ENCODE assay signal across 27 mouse cellular contexts in genomic region chr12:32628552-32628951, GRCm38 (mm10).
DNase-seq lines count a peak whose midpoint lies in the region; ATAC-seq and TF ChIP-seq lines count a peak whose summit lies in the region.
"Had no signal": no experiment of that assay in that cellular context is flagged by ENCODE, and none has a peak within 500 bp of the region (broad histone marks: within the 10 kb centered on the region; RNA-seq: fewer than 3 reads in every experiment).

No protein-coding gene starts in this region.

- H3K4me1 ChIP-seq in forebrain, embryonic 14.5 days (ENCODE audit: control insufficient read depth, insufficient read depth, low read length), result no peaks in the 10 kb centered on the region
- no peaks in the 10 kb centered on the region for H3K4me1 ChIP-seq in forebrain, embryonic 11.5 days (replicated peaks; ENCODE audit: control insufficient read depth, insufficient read depth, low read length)
- 0 out of 2 replicates have a peak, but pooled peaks cover 3% of the 10 kb centered on the region for H3K4me1 ChIP-seq in intestine, postnatal 0 days (replicated peaks; ENCODE audit: control insufficient read depth, insufficient read depth, low read length)
- H3K4me1 ChIP-seq: heart, embryonic 10.5 days; heart, embryonic 13.5 days had no signal

- no peak overlapping the region for H3K27ac ChIP-seq in forebrain, embryonic 14.5 days (ENCODE audit: low read depth, low read length)
- H3K27ac ChIP-seq in forebrain, embryonic 11.5 days (ENCODE audit: low read depth, low read length), result no peak overlapping the region
- H3K27ac ChIP-seq in intestine, postnatal 0 days (ENCODE audit: low read depth, low read length), result no peak overlapping the region
- H3K27ac ChIP-seq: embryonic facial prominence, embryonic 10.5 days; embryonic facial prominence, embryonic 13.5 days; heart, adult 2 months; heart, embryonic 10.5 days; heart, embryonic 13.5 days; hindbrain, embryonic 14.5 days; hindbrain, postnatal 0 days had no signal

- ATAC-seq in forebrain, embryonic 14.5 days, result peak; percentile 60; the same call in 1 of the 2 replicates
- ATAC-seq in forebrain, embryonic 11.5 days (replicated peaks; ENCODE audit: low FRiP score), result no peak; the same call in 1 of the 2 replicates
- ATAC-seq in intestine, postnatal 0 days, result peak; percentile 41
- ATAC-seq: CD4-positive, CD25-positive, alpha-beta regulatory T cell, adult 4 months; hindbrain, postnatal 0 days; inflammation-experienced regulatory T-cells, adult 6 months had no signal

- TF ChIP-seq POLR2A in brain, embryonic 14.5 days (IDR thresholded peaks at IDR 0.05; ENCODE audit: borderline replicate concordance, extremely low read depth, insufficient read depth, insufficient read length, poor library complexity, severe bottlenecking), result no peak

- H3K27me3 ChIP-seq in forebrain, embryonic 14.5 days (replicated peaks; ENCODE audit: control insufficient read depth, insufficient read depth, low read length), result no peaks in the 10 kb centered on the region; the same call in 1 of the 2 replicates
- 0 out of 2 replicates have a peak, but pooled peaks cover 2% of the 10 kb centered on the region for H3K27me3 ChIP-seq in forebrain, embryonic 11.5 days (ENCODE audit: control insufficient read depth, insufficient read depth, low read length)
- H3K27me3 ChIP-seq in intestine, postnatal 0 days (replicated peaks; ENCODE audit: control insufficient read depth, insufficient read depth, low read length), result no peaks in the 10 kb centered on the region
- H3K27me3 ChIP-seq: embryonic facial prominence, embryonic 13.5 days; heart, embryonic 13.5 days had no signal

- H3K9ac ChIP-seq in forebrain, embryonic 14.5 days (ENCODE audit: low read length), result no peak overlapping the region
- no peak overlapping the region for H3K9ac ChIP-seq in forebrain, embryonic 11.5 days (ENCODE audit: low read length)
- no peak overlapping the region for H3K9ac ChIP-seq in intestine, postnatal 0 days (ENCODE audit: low read depth, low read length)
- H3K9ac ChIP-seq: embryonic facial prominence, embryonic 13.5 days; heart, embryonic 13.5 days; hindbrain, embryonic 14.5 days had no signal

- H3K9me3 ChIP-seq in forebrain, embryonic 14.5 days (replicated peaks; ENCODE audit: control insufficient read depth, low read length), result no peaks in the 10 kb centered on the region
- H3K9me3 ChIP-seq in forebrain, embryonic 11.5 days (ENCODE audit: control insufficient read depth, low read length), result no peaks in the 10 kb centered on the region
- no peaks in the 10 kb centered on the region for H3K9me3 ChIP-seq in intestine, postnatal 0 days (ENCODE audit: control insufficient read depth)
- H3K9me3 ChIP-seq: embryonic facial prominence, embryonic 10.5 days; embryonic facial prominence, embryonic 13.5 days; heart, embryonic 10.5 days; heart, embryonic 13.5 days had no signal

- TF ChIP-seq CTCF in brain, embryonic 14.5 days (IDR thresholded peaks at IDR 0.05; ENCODE audit: borderline replicate concordance, extremely low read depth, insufficient read depth, insufficient read length), result no peak
- no peak for TF ChIP-seq CTCF in intestine, postnatal 0 days (IDR thresholded peaks at IDR 0.05; ENCODE audit: low read depth)

- no peak overlapping the region for H3K4me2 ChIP-seq in forebrain, embryonic 14.5 days (ENCODE audit: low read length)
- H3K4me2 ChIP-seq in forebrain, embryonic 11.5 days (ENCODE audit: low read depth, low read length, severe bottlenecking), result no peak overlapping the region
- H3K4me2 ChIP-seq in intestine, postnatal 0 days (replicated peaks; ENCODE audit: low read depth), result no peak overlapping the region
- H3K4me2 ChIP-seq: embryonic facial prominence, embryonic 13.5 days; heart, embryonic 13.5 days; hindbrain, embryonic 14.5 days had no signal

- no peak overlapping the region for H3K4me3 ChIP-seq in forebrain, embryonic 14.5 days (ENCODE audit: low read depth, low read length)
- H3K4me3 ChIP-seq in forebrain, embryonic 11.5 days (ENCODE audit: low read depth, low read length), result no peak overlapping the region
- H3K4me3 ChIP-seq in intestine, postnatal 0 days (ENCODE audit: low read depth, low read length), result no peak overlapping the region
- H3K4me3 ChIP-seq: embryonic facial prominence, embryonic 10.5 days; embryonic facial prominence, embryonic 13.5 days; erythroblast, embryonic 14.5 days; heart, adult 2 months; heart, embryonic 10.5 days; heart, embryonic 13.5 days had no signal

- WGBS in forebrain, embryonic 14.5 days, result 15% methylated on average over 1 of the region's 1 CpGs
- WGBS in forebrain, embryonic 11.5 days, result 72% methylated on average over 1 of the region's 1 CpGs
- WGBS in intestine, postnatal 0 days, result 39% methylated on average over 1 of the region's 1 CpGs

- DNase-seq in forebrain, embryonic 14.5 days (ENCODE audit: low spot score), result peak; percentile 55
- DNase-seq in forebrain, embryonic 11.5 days (ENCODE audit: low spot score), result no peak
- DNase-seq in brain, embryonic 14.5 days (ENCODE audit: low read depth), result peak; percentile 72
- peak; percentile 11 for DNase-seq in forelimb bud, embryonic 11.5 days (ENCODE audit: low read depth, low spot score)
- no peak for DNase-seq in lung, postnatal 4 days
- DNase-seq: adrenal gland, adult 2 months; adrenal gland, postnatal 14 days; cerebellum, adult 11-12 months; cerebellum, adult 8-10 months; cerebellum, postnatal 10 days; cerebellum, postnatal 36 days; embryo, embryonic 11 days; gastrocnemius, postnatal 10 days; gastrocnemius, postnatal 36 days; heart, adult 2 months; heart, postnatal 14 days; heart, postnatal 4 days had no signal

- H3K36me3 ChIP-seq in forebrain, embryonic 14.5 days (ENCODE audit: control insufficient read depth, insufficient read depth, low read length), result no peaks in the 10 kb centered on the region
- H3K36me3 ChIP-seq in forebrain, embryonic 11.5 days (ENCODE audit: control insufficient read depth, insufficient read depth, low read length), result no peaks in the 10 kb centered on the region
- H3K36me3 ChIP-seq in intestine, postnatal 0 days (ENCODE audit: control insufficient read depth, insufficient read depth), result no peaks in the 10 kb centered on the region
- H3K36me3 ChIP-seq: embryonic facial prominence, embryonic 10.5 days; embryonic facial prominence, embryonic 13.5 days; heart, embryonic 10.5 days; heart, embryonic 13.5 days had no signal

Comparison
In these comparisons a context has a peak if more than half of its experiments do, and no peak if none do; other contexts are left out.
1. DNase-seq: peak in forebrain, embryonic 14.5 days (single experiment), brain, embryonic 14.5 days (single experiment) and forelimb bud, embryonic 11.5 days (single experiment); none in forebrain, embryonic 11.5 days (single experiment) and lung, postnatal 4 days (0 of 2).